Mouse (Mus musculus) frontal cortex, postnatal 25 days (tissue): ENCODE data around the gene Med13.

Experiments used
- DNase-seq, 2 experiments: peaks; one replicate each; pipeline ENCODE4 v3.0.0; 2022; ENCODE audit warnings: low spot score in 2 of 2

Gene Med13

GRCm38 (mm10) chr11:86356854-86357788 is at the start of gene Med13:
Gene Med13, minus strand, starts transcription at chr11:86357602.
- peak; percentile 13 to 15 for DNase-seq

- DNase-seq: no peak
These were observed 47.2 kb upstream of the Med13 start for GRCm38 (mm10) chr11:86404590-86404989.

- DNase-seq: no peak
These were observed 46.4 kb upstream of the Med13 start for GRCm38 (mm10) chr11:86403845-86404244.

- DNase-seq: no peak
These were observed 42.1 kb upstream of the Med13 start for GRCm38 (mm10) chr11:86399241-86400107.

GRCm38 (mm10) chr11:86396950-86397594 is 39.7 kb upstream of the Med13 start:
- DNase-seq: no peak

DNA sequence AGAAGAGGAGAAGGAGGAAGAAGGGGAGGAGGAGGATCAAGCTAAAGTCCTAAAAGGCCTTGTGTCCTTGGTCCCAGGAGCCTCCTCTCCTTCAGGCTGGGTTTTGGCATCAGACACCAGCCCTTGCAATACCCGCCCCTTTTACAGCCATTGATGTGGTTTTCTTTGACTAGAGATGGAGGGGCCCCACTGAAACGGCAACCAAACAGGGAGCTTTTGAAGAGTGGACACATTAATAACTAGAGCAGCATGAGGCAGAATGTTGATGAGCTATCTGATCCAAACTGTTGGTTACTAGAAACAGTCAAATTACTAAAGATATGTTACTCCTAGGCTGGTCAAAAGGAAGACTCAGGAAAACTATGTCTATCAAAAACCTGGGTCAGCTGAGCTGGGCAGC is 39.1 kb upstream of the Med13 start:
- DNase-seq: no peak

- no peak for DNase-seq
These were observed 38.2 kb upstream of the Med13 start for GRCm38 (mm10) chr11:86395513-86396125.

DNA sequence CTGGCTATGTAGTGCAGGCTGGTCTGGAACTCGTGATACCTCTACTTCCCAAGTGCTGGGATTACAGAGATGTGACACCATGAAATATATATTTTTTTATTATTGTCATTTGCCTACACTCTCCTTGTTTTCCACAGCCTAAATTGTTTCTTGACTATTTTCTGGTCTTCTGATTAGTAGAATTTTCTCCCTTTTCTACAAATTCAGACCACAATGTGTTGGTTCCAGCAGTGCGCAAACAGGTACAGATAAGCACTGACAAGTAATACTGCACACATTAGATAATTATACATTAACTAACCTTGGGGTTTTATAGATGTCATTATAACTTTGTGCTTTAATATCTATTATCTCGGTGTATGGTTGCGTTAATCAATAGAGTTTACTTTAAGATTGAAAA is 37.7 kb upstream of the Med13 start:
- no peak for DNase-seq

- DNase-seq: no peak
These were observed 34.3 kb upstream of the Med13 start for GRCm38 (mm10) chr11:86391687-86392086.

- no peak for DNase-seq
These were observed 32.9 kb upstream of the Med13 start for GRCm38 (mm10) chr11:86390308-86390707.

GRCm38 (mm10) chr11:86389506-86389905 is 32.1 kb upstream of the Med13 start:
- DNase-seq: no peak

- DNase-seq: no peak
These were observed 31.5 kb upstream of the Med13 start for GRCm38 (mm10) chr11:86388821-86389480.

DNA sequence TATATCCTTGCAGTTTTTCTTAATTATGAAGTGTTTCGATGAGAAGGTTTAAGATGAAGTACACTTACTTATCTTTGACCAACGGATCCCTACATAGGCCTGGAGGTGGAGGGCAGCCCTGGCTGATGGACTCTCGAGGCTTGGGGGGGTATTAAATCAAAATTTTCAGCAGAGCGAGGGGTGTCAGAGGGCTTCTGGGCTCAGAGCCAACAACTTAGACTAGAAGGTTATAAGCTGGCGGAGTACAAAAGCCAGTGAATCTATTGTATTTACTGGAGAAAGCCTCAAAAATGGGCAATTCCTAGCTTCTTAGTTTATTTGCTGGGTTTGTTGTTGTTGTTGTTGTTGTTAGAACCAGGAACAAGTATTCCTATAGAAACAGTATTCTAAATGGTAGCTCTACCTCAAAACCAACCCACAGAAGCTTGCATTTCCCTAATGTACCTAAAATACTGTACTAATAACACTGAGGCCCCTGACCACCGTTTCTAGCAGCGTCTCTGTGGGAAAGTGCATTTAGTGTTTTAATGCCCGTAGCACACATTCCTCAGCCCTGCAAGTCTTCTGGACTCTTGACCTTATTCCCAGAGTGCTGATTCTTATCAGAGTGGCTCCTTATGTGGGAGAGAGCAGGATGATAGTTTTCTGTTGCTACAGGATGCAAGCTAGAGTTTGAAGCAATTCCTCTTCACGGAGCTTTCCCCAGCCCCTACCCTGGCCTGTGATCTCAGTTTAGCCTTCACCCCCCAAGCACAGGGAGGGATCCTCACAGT is 29.9 kb upstream of the Med13 start:
- no peak for DNase-seq

DNA sequence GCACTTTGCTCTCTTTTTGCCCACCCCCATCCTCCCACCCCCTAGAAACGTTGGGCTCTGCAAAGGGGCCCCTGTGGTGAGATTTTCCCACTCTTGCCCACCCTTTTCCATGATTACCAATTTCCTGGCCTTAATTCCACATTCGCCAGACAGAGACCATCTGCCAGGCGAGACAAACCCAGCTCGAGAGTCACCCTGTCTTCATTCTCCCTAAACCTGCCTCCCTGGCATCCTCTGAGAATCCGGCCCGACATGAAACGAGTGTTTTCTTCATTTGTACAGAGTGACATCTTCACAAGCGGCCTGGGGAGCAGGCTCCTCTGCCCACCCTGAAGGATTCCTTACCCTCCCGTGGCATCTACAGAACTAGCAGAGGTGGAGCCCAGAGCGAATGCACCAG is 29.2 kb upstream of the Med13 start:
- no peak for DNase-seq

- DNase-seq: no peak
These were observed 28.4 kb upstream of the Med13 start for GRCm38 (mm10) chr11:86385710-86386282.

GRCm38 (mm10) chr11:86384141-86384540 is 26.7 kb upstream of the Med13 start:
- DNase-seq: no peak

- DNase-seq: no peak
These were observed 25.2 kb upstream of the Med13 start for GRCm38 (mm10) chr11:86382520-86383157.

DNA sequence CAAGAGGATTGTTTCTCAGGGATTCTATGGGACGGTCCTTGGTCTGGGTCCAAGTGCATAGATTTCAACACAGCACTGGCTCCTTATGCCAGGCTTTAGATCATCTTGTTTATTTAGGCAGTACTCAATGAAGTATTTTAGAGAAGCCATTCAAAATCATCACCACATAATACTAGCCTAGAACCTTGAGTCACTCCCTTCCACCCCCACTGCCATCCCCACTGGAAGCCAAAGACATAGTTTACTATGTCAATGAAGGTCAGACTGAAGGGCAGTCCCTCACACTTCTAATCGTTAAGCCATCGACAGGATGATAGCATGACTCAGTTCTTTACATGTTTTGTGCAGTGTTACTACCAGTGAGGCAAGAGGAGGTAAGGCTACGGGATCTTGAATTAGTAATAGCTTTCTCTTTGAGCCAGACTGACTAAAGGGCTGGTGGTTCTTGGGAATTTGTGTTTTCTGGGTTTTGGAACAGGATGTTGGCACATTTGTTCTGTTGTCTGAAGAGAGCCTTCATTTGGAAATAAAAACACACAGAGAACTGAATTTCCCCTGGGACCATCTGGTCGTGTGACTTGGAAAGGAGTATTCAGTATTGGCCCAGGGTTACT is 24.2 kb upstream of the Med13 start:
- DNase-seq: no peak
